Mouse (Mus musculus): Measurements from ENCODE around the gene Bptf.

DNA sequence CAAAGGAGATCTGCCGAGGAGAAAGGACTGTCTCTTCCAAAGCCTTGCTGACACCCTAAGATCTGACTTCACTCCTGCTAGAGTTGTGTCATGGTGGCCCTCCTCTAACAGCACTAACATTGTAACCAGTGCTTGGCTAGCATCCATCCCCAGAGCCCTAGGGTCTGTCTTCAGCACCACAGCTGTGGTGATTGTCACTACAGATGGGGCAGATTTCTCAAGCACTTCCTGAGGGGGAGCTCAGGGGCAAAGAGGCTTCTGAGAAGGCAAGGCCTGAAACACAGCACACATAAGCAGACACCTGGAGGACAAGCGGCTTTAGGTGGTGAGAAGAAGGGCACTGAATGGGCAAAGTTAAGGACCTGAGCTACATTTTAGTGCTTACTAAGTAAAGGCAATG is 28.2 kb downstream of the Bptf start:
- TF ChIP-seq CTCF (IDR thresholded peaks at IDR 0.05; ENCODE audit: control insufficient read depth, insufficient read depth, insufficient replicate concordance, low read depth, low read length) (no peak), POLR2A (IDR thresholded peaks at IDR 0.05; ENCODE audit: control insufficient read depth, low read depth, low read length) (no peak)
